Mouse (Mus musculus) kidney, postnatal 14 days (tissue): ENCODE measurements at regions not wholly inside any gene's neighbourhood (a gene's known extent, or its start where the extent isn't known, plus 50 kb on each side); places are given as distances from the start of the nearest gene placed in this dataset.

ENCODE experiments used
- DNase-seq: peaks from one replicate; pipeline ENCODE4 v3.0.0; 2022; ENCODE audit warnings: mixed read lengths

- DNase-seq: no peak
These were observed 58.0 kb upstream of the Vps8 start for GRCm38 (mm10) chr16:21364885-21365284.

GRCm38 (mm10) chr16:21367449-21367848, 55.5 kb upstream of the Vps8 start:
- peak; percentile 28 for DNase-seq

GRCm38 (mm10) chr16:21368821-21369220, 54.1 kb upstream of the Vps8 start:
- no peak for DNase-seq

- DNase-seq: no peak
These were observed 53.1 kb upstream of the Vps8 start for GRCm38 (mm10) chr16:21369569-21370512.
